Mouse (Mus musculus) fat pad, adult 2 months (tissue): ENCODE measurements around the gene Sec24b.

Source experiments
- DNase-seq: peaks from one replicate; pipeline ENCODE4 v3.0.0-alpha.2; 2011; ENCODE audit warnings: low read depth, low spot score; ENCODE audit errors: extremely low read depth

Sec24b gene

GRCm38 (mm10) chr3:129981756-129982155 lies 79.6 kb downstream of the Sec24b start:
- no peak for DNase-seq

DNA sequence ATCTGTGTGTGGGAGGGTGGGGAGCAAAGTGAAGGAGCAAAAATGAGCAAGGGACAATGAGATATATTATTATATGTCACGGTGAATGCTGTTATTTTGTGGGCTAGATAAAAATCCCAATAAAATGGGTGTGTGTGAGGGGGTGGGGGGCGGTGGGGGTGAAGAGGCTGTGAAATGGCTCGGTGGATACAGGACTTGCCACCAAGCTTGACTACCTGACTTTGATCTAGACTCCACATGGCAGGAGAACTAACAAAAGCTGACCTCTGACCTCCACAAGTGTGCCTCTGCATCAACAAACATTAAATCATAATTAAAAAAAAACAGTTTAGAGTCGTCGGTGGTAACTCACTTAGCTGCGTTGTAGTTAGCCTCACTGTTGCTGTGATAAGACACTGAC lies 81.8 kb downstream of the Sec24b start:
- DNase-seq: no peak

DNA sequence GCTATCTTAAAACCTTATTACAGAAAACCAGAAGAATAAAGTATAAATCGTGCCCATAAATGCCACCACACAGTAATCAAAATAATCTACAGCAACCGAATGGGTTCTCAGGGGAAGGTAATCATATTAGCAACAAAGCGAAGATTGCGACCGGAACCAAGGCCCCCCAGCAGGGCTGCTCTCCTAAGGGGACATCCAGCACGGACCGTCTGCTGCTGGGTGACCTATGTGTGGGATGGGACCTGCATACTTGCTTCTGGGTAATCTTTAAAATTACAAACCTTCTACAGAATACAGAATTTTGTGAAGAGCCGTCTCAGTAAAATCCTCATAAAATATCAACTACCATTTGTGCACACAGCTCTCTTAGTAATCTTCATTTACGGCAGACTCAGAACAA lies 82.6 kb downstream of the Sec24b start:
- DNase-seq: no peak

GRCm38 (mm10) chr3:129976317-129976716 lies 85.0 kb downstream of the Sec24b start:
- no peak for DNase-seq

- DNase-seq: no peak
These were observed 90.5 kb downstream of the Sec24b start for GRCm38 (mm10) chr3:129970529-129971515.

DNA sequence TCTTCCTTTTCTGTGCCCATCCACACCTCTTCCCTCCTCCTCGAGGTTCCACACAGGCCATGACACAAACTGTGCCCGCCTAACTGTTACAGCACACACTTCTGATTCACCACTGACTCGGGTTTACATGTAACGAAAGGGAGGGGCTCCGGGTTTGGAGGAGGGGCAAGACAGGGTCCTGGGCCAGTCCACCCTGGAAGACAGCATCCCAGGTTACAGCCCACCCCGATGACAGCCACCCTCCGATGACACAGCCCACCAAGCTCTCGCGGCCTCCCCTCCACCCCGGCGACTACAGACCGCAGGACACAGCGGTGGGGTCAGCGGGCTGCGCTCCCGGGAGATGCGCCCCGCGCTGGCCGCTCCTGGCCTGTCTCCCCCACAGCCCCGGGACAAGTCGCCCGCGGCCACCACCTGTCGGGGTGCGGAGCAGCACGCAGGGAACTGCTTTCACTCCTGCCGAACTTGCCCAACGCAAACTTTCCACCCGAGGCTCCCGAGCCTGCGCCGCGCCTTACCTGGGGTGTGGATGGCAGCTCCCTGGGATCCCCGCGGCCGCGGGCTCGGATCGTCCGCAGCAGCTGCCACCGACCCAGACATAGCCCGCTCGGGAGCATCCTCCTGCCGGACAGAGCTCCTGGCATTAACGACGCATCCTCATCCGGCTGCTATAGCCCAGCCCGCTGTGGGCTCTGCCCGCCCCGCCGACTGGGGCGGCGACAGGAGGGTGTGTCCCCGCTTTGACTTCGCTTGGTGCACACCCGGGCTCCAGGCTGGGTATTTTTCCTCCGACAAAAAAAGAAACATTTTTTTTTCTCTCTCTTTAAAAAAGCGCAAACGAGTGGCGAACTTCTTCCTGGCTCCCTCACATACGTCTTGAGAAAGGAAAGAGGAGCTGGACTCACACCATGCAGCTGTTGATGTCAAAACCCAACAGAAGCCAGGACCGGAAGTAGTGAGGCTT lies 91.6 kb downstream of the Sec24b start, which contains the start of gene Mcub:
Mcub (minus strand) TSS at position 775 of the 964 bp plus-strand sequence.
- DNase-seq: no peak

GRCm38 (mm10) chr3:129969031-129969430 lies 92.3 kb downstream of the Sec24b start:
- DNase-seq: no peak

DNA sequence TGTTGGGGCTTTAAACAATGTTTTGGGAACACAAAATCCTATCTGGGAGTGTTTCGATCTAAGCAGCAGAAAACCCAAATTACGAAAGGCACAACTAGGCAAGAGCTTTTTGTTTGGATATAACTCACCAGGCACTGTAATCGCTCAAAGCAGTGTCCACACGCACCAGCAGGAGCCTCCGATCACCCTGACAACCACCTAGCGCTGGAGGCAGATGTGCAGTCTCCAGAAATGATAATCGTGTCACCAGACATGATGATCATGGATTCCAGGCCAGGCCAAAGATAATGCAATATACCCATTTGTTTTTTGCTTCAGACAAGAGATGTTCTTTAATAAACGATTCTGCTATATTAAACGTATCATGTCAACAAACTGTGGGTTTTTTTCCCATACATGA lies 93.5 kb downstream of the Sec24b start:
- DNase-seq: no peak

DNA sequence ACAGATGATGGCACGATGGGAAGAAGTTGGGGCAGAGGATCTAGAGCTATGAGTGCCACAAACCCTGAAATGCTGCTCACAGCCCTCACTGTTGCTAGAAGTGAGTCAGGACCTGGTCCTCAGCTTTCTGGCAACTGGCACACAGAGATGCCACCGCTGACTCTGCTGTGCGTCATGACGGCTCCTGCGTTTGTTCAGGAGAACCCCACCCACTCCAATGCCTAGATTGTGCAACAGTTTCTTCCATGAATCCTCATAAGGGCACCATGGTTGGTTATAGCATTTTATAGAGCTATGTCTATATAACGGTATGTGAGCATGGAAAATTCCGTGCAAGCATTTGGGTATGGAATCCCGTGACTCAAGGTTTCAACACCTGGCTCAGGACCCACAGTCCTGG lies 96.7 kb downstream of the Sec24b start:
- DNase-seq: no peak

GRCm38 (mm10) chr3:129962533-129962932 lies 98.8 kb downstream of the Sec24b start:
- DNase-seq: no peak

GRCm38 (mm10) chr3:129953296-129953695 lies 108.1 kb downstream of the Sec24b start:
- no peak for DNase-seq

DNA sequence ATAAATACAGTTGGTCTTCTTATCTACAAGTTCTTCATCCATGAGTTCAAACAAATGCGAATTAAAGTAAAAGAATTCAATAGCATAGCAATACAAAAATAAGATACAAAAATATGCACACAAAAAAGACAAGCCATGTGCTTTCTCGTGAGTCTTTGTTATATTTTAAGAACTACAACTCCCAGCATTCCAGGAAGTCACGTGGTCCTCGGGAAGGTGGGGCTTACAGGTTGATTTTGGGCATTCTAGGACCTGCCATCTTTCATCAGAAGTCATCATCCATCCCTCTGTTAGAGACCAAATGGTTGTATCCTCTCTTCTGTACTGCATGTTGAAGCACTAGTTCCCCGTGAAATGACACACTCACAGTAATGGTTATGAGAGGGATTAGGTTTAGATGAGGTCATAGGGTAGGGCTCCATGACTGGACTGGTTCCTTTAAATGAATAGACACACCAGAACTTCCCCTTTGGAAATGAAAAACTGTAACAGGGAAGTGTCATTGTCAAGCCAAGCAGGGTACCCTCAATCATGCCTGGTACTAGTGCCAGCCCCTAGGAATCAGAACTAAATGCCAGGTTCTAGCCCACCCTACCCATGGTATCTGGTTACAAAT lies 112.1 kb downstream of the Sec24b start:
- DNase-seq: no peak

DNA sequence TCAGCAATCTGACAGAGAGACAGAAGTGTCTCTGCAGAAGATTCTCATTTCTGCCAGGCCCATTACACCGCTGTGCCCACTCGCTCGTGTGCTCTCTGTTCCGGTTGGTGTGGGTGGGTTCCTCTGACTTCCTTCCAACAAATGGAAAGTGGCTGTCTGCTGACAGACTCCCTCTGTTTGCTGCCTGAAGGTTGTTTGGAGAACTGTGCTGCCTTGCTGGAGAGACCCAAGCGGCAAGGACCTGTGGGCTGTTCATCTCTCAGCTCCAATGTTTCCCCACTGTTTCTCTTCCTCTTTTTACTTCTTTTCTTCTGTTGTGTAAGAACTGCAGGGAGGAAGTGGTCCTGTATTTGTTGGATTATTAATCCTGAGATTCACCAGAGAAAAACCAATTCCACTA lies 113.0 kb downstream of the Sec24b start:
- DNase-seq: no peak

DNA sequence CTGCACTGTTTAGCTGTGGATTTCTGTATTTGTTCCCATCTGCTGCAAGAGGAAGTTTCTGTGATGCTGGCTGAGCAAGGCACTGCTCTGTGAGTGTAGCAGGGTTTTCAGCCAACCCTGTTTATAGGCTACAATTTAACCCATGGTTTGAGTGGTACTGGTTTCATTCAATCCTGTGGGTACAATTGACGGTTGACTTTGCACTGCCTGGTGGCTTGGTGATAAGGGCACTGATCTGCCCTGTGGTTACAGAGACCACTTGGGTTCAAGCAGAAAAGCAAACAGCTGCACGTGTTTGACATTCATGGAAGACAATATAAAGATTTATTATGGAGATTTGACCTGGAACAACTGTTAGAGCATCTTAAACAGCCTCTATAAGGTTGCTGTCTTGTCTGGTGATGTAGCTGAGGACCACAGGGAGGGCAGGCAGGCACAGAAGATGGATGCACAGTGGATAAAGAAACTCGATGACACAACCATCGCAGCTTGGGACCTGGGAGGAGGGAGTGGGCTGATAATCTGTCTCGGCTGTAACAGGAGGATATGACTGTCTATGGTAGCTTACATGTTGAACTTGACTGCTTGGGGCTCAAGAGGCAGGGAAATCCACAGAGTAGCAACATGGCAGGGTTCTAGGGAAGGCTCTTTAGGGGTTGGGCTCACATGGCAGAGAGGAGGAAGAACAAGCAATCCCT lies 115.0 kb downstream of the Sec24b start:
- no peak for DNase-seq

DNA sequence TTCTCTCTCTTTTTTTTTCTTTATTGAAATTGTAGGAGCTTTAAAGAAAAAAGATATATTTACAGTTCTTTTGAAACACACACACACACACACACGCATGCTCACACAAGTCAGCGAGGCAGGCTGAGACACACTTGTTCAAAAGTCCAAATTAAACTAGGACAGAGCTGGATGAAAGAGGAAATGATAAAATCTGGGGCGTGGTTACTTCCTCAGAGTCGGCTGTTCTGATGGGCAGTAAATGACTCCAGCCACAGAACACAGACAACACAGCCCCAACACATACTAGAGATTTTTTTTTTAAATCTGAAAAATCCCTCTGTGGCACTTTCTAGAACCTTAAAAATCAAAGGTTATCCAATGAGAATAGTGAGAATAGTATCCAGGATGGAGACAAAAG lies 117.5 kb downstream of the Sec24b start:
- no peak for DNase-seq

- no peak for DNase-seq
These were observed 120.1 kb downstream of the Sec24b start for GRCm38 (mm10) chr3:129941291-129941690.

- DNase-seq: no peak
These were observed 120.6 kb downstream of the Sec24b start for GRCm38 (mm10) chr3:129940780-129941179.

- DNase-seq: no peak
These were observed 122.3 kb downstream of the Sec24b start for GRCm38 (mm10) chr3:129939058-129939457.

DNA sequence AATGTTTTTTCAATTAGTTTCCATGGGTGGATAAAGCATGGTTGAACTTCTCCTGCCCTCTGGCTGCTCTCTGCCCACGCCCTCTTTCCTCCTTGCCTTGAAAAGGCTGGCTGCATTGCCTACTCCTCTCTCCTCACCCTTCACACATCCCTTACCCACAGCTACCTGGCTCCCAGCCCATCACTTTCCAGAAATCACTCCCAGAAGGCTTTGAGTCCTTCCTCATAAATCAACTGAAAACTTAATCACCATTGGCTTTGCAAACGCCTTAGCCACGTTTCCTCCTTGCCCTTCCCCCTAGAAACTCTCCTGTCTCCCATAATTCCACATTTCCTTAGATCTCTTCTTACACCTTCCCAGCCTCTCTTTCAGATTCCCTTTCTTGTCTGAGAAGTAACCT lies 123.5 kb downstream of the Sec24b start:
- DNase-seq: peak; percentile 31

GRCm38 (mm10) chr3:129936561-129936960 lies 124.8 kb downstream of the Sec24b start:
- DNase-seq: peak; percentile 74
